Mouse (Mus musculus) embryonic fibroblast, embryonic 13.5 days (primary cell): ENCODE results near the gene Vsig10l. TPM values are rescaled to one million over a fixed set of nuclear protein-coding genes. Genes with fewer than 3 reads are reported as not detected.

Experiments
- H3K27ac ChIP-seq: 2 replicates; pipeline ENCODE4 v1.5.1; 2012; ENCODE audit warnings: low read length, control low read depth, inconsistent platforms; ENCODE audit not compliant: insufficient read depth
- H3K4me1 ChIP-seq: 2 replicates; pipeline ENCODE4 v1.6.1; 2011; ENCODE audit warnings: low read length; ENCODE audit not compliant: control insufficient read depth, insufficient read depth
- H3K4me3 ChIP-seq: 2 replicates; pipeline ENCODE4 v1.5.1; 2011; ENCODE audit warnings: mild to moderate bottlenecking, control low read depth, low read length; ENCODE audit not compliant: insufficient read depth
- CTCF ChIP-seq: IDR thresholded peaks from 2 replicates; pipeline ENCODE4 v1.5.1; 2011; ENCODE audit warnings: mild to moderate bottlenecking, control low read depth, low read length, moderate library complexity, borderline replicate concordance; ENCODE audit not compliant: insufficient read depth
- POLR2A ChIP-seq: IDR thresholded peaks from 2 replicates; pipeline ENCODE4 v1.6.1; 2011; ENCODE audit warnings: low read depth, mild to moderate bottlenecking, control low read depth, low read length, moderate library complexity
- polyA plus RNA-seq: library from polyadenylated mRNA; stranded (reverse); fragments of >200 nt; gene quantifications from 2 replicates; pipeline ENCODE4 v1.2.4, GENCODE M21; 2011; ENCODE audit warnings: low read depth; ENCODE audit not compliant: missing spikeins, insufficient read length

The Vsig10l gene
- polyA plus RNA-seq: 2.6 and 3.1 TPM in 2 replicates

GRCm38 (mm10) chr7:43462851-43463250, at the start of gene Vsig10l:
Gene Vsig10l, plus strand, starts transcription at chr7:43463151.
- H3K4me3 ChIP-seq: no peak within 1 kb of the TSS
- TF ChIP-seq CTCF: no peak
- no peak for TF ChIP-seq POLR2A
- H3K4me1 ChIP-seq: no peaks in the 10 kb centered on the region
- no peak within 1 kb of the TSS for H3K27ac ChIP-seq

GRCm38 (mm10) chr7:43417298-43417697, 45.7 kb upstream of the Vsig10l start:
- no peak overlapping the region for H3K27ac ChIP-seq
- TF ChIP-seq CTCF: no peak
- no peak for TF ChIP-seq POLR2A
- H3K4me1 ChIP-seq: no peaks in the 10 kb centered on the region
- H3K4me3 ChIP-seq: no peak overlapping the region

GRCm38 (mm10) chr7:43422995-43423617, 39.8 kb upstream of the Vsig10l start:
- no peak overlapping the region for H3K27ac ChIP-seq
- no peak for TF ChIP-seq POLR2A
- peak; percentile 97 for TF ChIP-seq CTCF
- H3K4me3 ChIP-seq: no peak overlapping the region
- H3K4me1 ChIP-seq: no peaks in the 10 kb centered on the region

- Histone ChIP-seq H3K27ac (no peak overlapping the region), H3K4me1 (no peaks in the 10 kb centered on the region), H3K4me3 (no peak overlapping the region)
- no peak for TF ChIP-seq POLR2A
- no peak for TF ChIP-seq CTCF
Measured at GRCm38 (mm10) chr7:43423991-43424625, 38.8 kb upstream of the Vsig10l start.

- no peak within 1 kb of the TSS for H3K27ac ChIP-seq
- no peak for TF ChIP-seq CTCF
- no peak for TF ChIP-seq POLR2A
- no peak within 1 kb of the TSS for H3K4me3 ChIP-seq
- no peaks in the 10 kb centered on the region for H3K4me1 ChIP-seq
Measured at GRCm38 (mm10) chr7:43427406-43427805, 35.5 kb upstream of the Vsig10l start, which contains the start of gene Lim2. Gene Lim2, plus strand, starts transcription at chr7:43427670.

GRCm38 (mm10) chr7:43429500-43429899, 33.5 kb upstream of the Vsig10l start:
- TF ChIP-seq CTCF: no peak
- no peak for TF ChIP-seq POLR2A
- Histone ChIP-seq H3K4me3 (no peak overlapping the region), H3K4me1 (no peaks in the 10 kb centered on the region; the same call in 1 of the 2 replicates), H3K27ac (no peak overlapping the region)

GRCm38 (mm10) chr7:43432891-43433290, 30.1 kb upstream of the Vsig10l start:
- TF ChIP-seq POLR2A (no peak), CTCF (no peak)
- no peaks in the 10 kb centered on the region; the same call in 1 of the 2 replicates for H3K4me1 ChIP-seq
- H3K27ac ChIP-seq: no peak overlapping the region
- no peak overlapping the region for H3K4me3 ChIP-seq

GRCm38 (mm10) chr7:43434676-43435075, 28.3 kb upstream of the Vsig10l start:
- TF ChIP-seq CTCF (no peak), POLR2A (no peak)
- H3K27ac ChIP-seq: no peak overlapping the region
- H3K4me1 ChIP-seq: no peaks in the 10 kb centered on the region; the same call in 1 of the 2 replicates
- H3K4me3 ChIP-seq: no peak overlapping the region

- no peak within 1 kb of the TSS for H3K27ac ChIP-seq
- TF ChIP-seq CTCF (no peak), POLR2A (no peak)
Measured at GRCm38 (mm10) chr7:43436341-43437255, 26.4 kb upstream of the Vsig10l start, which contains the start of gene Nkg7. Gene Nkg7, plus strand, starts transcription at chr7:43437073.

GRCm38 (mm10) chr7:43438611-43439010, 24.3 kb upstream of the Vsig10l start:
- peaks cover 2% of the 10 kb centered on the region; the same call in 1 of the 2 replicates for H3K4me1 ChIP-seq
- TF ChIP-seq POLR2A (no peak), CTCF (no peak)

More at GRCm38 (mm10) chr7:43436341-43437255, 26.4 kb upstream of the Vsig10l start, which contains the start of gene Nkg7:
- no peaks in the 10 kb centered on the region; the same call in 1 of the 2 replicates for H3K4me1 ChIP-seq
- H3K4me3 ChIP-seq: no peak within 1 kb of the TSS

More at GRCm38 (mm10) chr7:43438611-43439010, 24.3 kb upstream of the Vsig10l start:
- H3K4me3 ChIP-seq: no peak overlapping the region
- H3K27ac ChIP-seq: no peak overlapping the region
